Mouse (Mus musculus) urinary bladder, postnatal 14 days (tissue): ENCODE measurements at regions not wholly inside any gene's neighbourhood (a gene's known extent, or its start where the extent isn't known, plus 50 kb on each side); places are given as distances from the start of the nearest gene placed in this dataset.

Source experiments
- DNase-seq: peaks from one replicate; pipeline ENCODE4 v3.0.0; 2021; ENCODE audit warnings: low spot score

DNA sequence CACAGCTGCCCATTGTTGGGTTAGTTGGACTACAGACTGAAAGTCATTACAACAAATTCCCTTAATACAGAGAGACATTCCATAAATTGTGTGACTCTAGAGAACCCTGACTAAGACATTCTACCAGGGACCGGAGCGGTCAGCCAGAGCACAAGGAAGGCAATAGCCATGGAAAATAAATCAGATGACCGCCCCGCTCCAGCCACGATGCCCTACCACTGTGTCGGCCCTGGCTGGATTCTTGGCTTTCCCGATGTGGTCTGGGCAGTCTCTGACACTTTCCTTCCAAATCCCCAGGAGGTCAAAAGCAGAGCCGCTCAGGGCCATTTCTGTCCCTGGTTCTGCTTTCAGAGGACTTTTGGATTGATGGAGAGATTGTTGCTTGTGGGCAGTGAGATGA is 57.8 kb downstream of the Lsm3 start:
- no peak for DNase-seq

DNA sequence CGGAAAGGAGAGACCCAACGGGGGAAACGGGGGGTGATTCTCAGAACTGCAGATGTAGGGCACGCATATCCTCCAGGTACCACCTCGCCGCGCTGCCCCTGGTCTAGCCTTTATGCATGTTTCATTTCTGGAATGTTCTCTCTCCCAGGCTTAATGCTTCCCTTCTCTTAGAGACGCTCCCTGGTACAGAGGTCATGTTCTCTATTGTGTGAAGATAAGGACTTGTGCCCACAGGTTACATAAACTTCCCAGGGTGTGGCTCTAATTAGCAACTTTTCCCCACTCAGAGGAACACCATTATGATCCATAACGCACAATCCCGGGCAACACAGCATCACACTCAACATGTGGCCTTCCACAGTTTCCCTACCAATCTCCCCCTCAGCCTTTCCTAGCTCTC is 58.7 kb downstream of the Lsm3 start:
- DNase-seq, result no peak

GRCm38 (mm10) chr6:91575662-91576364 is 60.1 kb downstream of the Lsm3 start:
- peak; percentile 79 for DNase-seq

GRCm38 (mm10) chr6:91576906-91577305 is 61.2 kb downstream of the Lsm3 start:
- no peak for DNase-seq

DNA sequence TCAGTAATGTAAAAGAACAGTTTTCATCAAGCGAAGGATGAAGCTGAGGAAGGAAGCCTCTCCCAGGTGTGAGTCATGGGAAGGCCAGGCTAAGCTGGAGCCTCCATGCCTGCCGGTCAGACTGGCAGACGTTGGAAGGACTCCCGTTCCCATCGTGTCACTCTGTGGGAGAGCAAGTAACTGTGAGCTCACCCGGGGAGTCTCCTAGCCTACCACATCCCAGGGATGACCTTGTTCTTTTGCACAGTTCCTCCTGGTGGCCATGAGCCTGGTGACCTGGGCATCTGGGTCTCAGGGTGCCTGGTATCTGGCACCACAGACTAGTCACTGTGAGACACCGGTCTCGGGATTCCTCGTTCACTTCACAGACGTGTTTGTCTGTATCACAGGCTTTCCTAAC is 63.9 kb downstream of the Lsm3 start:
- no peak for DNase-seq

GRCm38 (mm10) chr6:91580607-91581006 is 64.9 kb downstream of the Lsm3 start:
- peak; percentile 67 for DNase-seq

DNA sequence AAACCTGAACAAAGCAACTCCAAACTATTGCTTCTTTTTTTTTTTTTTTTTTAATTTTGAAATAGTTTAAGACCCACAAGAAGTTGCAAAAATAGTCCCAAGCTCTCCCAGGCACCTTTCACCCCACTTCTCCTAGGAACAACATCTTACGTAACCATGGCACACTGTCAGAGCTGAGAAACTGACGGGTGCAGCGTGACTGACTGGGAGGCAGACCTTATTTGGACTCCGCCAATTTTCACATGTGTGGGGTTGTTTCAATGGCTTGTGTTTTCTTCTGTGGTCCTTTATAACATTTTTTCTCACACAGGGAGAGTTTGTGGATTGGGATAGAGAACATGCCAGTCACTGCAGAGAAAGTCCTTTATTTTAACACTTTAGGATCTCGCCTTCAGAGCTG is 66.6 kb downstream of the Lsm3 start:
- no peak for DNase-seq

- no peak for DNase-seq
These were observed 67.6 kb downstream of the Lsm3 start for GRCm38 (mm10) chr6:91583346-91583745.

- no peak for DNase-seq
These were observed 69.8 kb downstream of the Lsm3 start for GRCm38 (mm10) chr6:91585543-91585942.

- DNase-seq, result no peak
These were observed 73.5 kb downstream of the Lsm3 start for GRCm38 (mm10) chr6:91589181-91589580.

GRCm38 (mm10) chr6:91590395-91590794 is 74.7 kb downstream of the Lsm3 start:
- no peak for DNase-seq

GRCm38 (mm10) chr6:91590806-91591571 is 75.3 kb downstream of the Lsm3 start:
- peak; percentile 32 for DNase-seq

GRCm38 (mm10) chr6:91592651-91593050 is 76.9 kb downstream of the Lsm3 start:
- no peak for DNase-seq

DNA sequence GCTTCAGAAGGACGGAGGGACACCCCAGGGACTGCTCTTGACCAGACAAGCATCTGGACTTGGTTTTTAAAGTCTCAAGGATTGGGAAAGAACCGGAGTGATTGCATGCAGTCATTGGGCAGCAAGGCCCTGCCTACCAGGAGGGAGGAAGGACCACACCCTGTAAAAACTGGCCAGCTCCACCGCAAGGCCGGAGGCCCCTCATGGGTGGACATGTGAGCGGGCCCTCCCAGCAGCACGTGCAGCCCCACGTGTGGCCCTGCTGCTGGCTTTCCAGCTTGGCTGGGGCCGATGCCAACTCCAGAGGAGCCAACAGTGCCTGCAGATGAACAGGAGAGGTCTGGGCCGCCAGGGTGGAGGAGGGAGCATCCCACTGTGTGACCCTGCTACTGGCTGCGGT is 83.2 kb downstream of the Lsm3 start:
- DNase-seq, result peak; percentile 88

DNA sequence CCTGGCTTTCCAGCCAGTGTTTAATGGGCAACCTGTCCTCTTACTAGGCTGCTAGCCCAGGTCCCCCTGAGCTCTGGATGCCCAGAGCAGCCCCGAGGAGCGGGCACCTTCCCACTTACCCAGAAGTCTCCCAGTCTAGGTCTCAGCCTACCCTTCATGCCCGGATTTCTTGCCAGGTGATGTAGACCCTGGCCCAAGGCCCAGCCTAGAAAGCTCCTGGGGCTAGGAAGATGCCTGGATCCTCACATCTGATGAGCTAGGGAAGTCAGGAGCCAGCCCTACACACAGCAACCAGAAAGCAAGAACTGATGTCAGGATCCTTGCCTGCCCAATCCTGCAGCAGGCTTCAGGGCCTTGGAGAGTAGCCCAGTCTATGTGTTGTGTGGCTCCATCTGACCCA is 83.7 kb upstream of the Slc6a6 start:
- DNase-seq, result no peak

GRCm38 (mm10) chr6:91606634-91607215 is 77.1 kb upstream of the Slc6a6 start:
- no peak for DNase-seq

DNA sequence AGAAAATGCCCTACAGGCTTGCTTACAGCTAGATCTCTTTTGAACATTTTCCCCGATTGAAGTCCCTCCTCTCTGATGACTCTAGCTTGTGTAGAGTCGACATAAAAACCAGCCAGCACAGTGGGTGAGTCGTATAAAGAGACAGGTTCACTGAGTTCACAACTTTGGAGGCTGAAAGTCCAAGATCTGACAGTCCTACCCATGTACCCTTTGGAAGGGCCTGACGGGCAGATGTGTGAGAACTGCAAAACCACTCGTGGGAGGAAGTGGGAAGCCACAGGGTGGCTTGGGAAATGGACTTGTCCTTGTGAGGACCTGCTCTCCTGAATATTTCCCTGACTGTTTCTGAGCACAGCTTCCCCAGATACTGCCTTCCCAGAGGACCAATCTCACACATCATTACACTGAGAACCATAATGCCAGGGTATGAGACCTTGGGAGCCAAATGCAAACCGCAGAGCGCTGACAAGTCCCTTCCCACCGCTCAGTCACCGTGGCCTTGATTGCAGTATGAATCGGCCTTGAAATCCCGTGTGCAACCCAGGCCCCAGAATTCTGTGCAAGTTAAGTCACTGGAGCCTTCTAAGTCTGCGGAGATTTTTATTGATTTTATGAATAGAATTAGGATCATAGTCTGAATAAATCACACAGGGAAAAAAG is 76.1 kb upstream of the Slc6a6 start:
- DNase-seq, result no peak

- no peak for DNase-seq
These were observed 74.2 kb upstream of the Slc6a6 start for GRCm38 (mm10) chr6:91609671-91610070.

DNA sequence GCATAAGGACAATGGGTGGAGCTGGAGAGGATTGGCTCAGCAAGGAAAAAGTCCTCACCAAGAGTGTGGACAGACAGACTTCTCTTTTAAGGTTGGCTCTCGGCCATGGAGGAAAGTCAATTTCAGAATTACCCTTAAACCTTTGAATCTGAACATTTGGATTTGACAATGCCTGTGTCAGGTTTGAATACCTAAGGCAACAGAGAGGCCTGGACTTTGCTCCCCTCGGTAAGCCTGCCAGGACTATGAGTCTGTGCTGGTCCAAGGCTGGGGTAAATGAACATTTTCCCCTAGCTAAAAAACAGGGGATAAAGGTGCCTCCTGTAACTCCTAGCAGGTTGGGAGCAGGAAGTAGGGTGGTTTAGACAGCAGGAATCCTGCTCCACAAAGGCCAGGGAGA is 68.8 kb upstream of the Slc6a6 start:
- DNase-seq, result no peak

DNA sequence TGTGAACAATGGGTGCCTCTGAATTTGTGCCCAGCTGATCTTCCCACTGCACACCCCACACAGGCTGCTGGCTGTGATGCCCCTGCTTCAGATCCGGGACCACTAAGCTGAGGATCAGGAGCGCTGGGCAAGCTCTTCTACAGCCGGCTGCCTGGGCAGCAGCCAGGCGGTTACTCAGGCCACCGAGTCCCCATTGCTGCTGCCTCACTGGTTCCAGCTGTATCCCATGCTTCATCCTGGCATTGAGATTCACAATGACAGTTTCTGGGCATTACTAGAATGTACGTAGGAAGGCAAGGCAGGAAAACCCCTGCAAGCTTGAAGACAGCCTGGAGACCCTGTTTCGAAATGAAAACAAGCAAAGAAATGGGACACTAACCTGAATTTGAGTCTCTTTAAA is 67.3 kb upstream of the Slc6a6 start:
- DNase-seq, result no peak

DNA sequence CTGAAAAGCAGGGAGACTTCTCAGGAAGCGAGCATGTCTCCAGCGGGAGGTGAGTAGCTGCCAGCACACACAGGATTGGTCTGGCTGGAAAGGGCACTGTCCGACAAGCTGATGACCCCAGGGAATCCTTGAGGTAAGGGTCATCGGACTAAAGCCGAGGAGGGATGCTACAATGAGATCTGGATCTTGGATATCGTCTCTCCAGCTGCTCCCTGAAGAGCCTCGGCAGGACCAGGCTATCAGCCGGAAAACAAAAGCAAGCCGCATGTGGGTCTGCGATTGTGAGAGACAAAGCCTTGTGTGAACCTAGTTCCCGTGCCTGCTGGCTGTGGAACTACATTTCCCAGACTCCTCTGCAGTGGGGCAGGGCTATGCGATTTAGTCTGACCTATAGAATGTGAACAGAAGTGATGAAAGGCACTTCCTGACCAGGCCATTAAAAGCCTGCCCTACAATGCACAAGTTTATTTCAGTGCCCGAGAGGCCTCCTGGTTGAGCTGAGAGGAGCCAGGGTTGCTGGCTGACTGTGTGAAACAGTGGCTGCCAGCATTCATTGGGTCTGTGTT is 66.7 kb upstream of the Slc6a6 start:
- DNase-seq, result peak; percentile 32

- no peak for DNase-seq
These were observed 66.2 kb upstream of the Slc6a6 start for GRCm38 (mm10) chr6:91617685-91618084.
